Mouse (Mus musculus) ES-E14 (cell line): ENCODE data around the gene Plcb2.

Experiments
- CHD2 ChIP-seq: IDR thresholded peaks from 2 replicates; pipeline ENCODE4 v1.6.1; 2014; ENCODE audit warnings: mild to moderate bottlenecking, low read depth, low read length, inconsistent platforms
- HCFC1 ChIP-seq: IDR thresholded peaks from 2 replicates; pipeline ENCODE4 v1.6.1; 2012; ENCODE audit warnings: low read length, inconsistent platforms, borderline replicate concordance; ENCODE audit not compliant: insufficient read depth
- MAFK ChIP-seq: IDR thresholded peaks from 2 replicates; pipeline ENCODE4 v1.6.1; 2014; ENCODE audit warnings: mild to moderate bottlenecking, low read depth, low read length, inconsistent platforms; ENCODE audit not compliant: insufficient read depth
- ZC3H11A ChIP-seq: IDR thresholded peaks from 2 replicates; pipeline ENCODE4 v1.6.1; 2012; ENCODE audit warnings: low read depth, mild to moderate bottlenecking, inconsistent platforms, low read length, borderline replicate concordance
- ZNF384 ChIP-seq: IDR thresholded peaks from 2 replicates; pipeline ENCODE4 v1.6.1; 2012; ENCODE audit warnings: low read depth, low read length, inconsistent platforms

DNA sequence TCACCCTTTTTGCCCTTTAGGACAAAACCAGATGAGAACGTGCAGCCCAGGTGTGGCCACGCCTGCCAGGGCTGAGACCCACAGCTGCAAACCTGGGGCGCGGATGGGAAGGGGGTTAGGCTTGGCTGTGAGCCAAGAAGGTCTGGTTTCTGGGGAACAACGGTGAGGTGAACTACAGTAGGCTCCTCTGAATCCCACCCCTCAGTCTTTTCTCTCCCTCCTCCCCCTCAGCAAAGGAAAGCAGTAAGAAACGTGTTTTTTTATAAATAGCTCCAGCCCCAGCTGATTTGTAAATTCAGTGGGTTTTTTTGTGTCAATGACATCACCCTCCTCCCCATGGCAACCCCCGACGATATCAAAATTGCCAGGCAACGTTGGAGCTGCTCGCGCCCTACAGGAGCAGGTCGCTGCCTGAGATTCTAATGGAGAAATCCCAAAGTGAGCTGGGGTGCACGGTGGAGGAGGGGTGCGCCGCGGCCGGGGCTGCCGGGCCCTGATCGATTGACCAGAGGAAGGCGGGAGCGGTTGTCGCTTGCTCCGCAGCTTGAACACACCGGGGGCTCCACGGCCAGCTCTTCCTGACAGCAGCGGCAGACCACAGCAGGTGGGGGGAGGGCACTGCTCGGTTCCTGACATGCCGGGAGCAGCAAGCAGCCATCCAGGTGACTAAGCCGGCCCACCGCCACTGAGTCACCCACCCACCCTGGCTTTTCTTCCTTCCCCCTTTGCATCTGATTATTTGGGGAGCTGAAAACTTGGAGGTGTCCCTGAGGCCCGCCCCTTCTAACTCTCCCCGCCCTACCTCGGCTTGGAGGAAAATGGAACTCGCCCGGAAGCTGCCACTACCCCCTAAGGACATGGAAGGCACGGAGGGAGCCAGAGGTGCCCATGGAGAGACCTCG lies 65.1 kb downstream of the Plcb2 start, which contains the start of gene Pak6:
- TF ChIP-seq MAFK: no peak
- TF ChIP-seq CHD2: no peak
- TF ChIP-seq ZC3H11A: no peak
- TF ChIP-seq ZNF384: no peak
- TF ChIP-seq HCFC1: no peak
